Mouse (Mus musculus) liver, adult 2 months (tissue): ENCODE measurements around the gene Tpgs1. TPM values are rescaled to one million over a fixed set of nuclear protein-coding genes. Genes with fewer than 3 reads are reported as not detected.

Experiments used
- DNase-seq: peaks from one replicate; pipeline ENCODE4 v3.0.0-alpha.2; 2011; ENCODE audit warnings: low read depth, low spot score; ENCODE audit errors: extremely low read depth
- H3K27ac ChIP-seq: fragments of 200-500 bp; replicated peaks from 2 replicates; pipeline ENCODE4 v1.5.1; 2012; ENCODE audit warnings: low read depth, mild to moderate bottlenecking, control low read depth, inconsistent platforms, low read length; ENCODE audit not compliant: insufficient read depth
- H3K27me3 ChIP-seq: fragments of 200-500 bp; 2 replicates; pipeline ENCODE4 v1.6.1; 2012; ENCODE audit warnings: mild to moderate bottlenecking, moderate library complexity, low read length, inconsistent platforms; ENCODE audit not compliant: control insufficient read depth, insufficient read depth
- H3K36me3 ChIP-seq: fragments of 200-500 bp; 2 replicates; pipeline ENCODE4 v1.6.1; 2012; ENCODE audit warnings: low read length, inconsistent platforms; ENCODE audit not compliant: control insufficient read depth, insufficient read depth
- H3K4me1 ChIP-seq: fragments of 200-500 bp; 2 replicates; pipeline ENCODE4 v1.6.1; 2011; ENCODE audit warnings: low read length; ENCODE audit not compliant: control insufficient read depth, insufficient read depth
- H3K4me3 ChIP-seq: fragments of 200-500 bp; 2 replicates; pipeline ENCODE4 v1.5.1; 2011; ENCODE audit warnings: low read depth, mild to moderate bottlenecking, control low read depth, low read length, moderate library complexity; ENCODE audit not compliant: insufficient read depth
- H3K79me2 ChIP-seq: fragments of 200-500 bp; 2 replicates; pipeline ENCODE4 v1.6.1; 2012; ENCODE audit warnings: inconsistent platforms, mild to moderate bottlenecking, low read length, moderate library complexity; ENCODE audit not compliant: control insufficient read depth, insufficient read depth
- H3K9ac ChIP-seq: fragments of 200-500 bp; 2 replicates; pipeline ENCODE4 v1.6.1; 2012; ENCODE audit warnings: low read depth, mild to moderate bottlenecking, control low read depth, inconsistent platforms, low read length
- CTCF ChIP-seq: fragments of 200-500 bp; IDR thresholded peaks from 2 replicates; pipeline ENCODE4 v1.5.1; 2011; ENCODE audit warnings: low read depth, low read length, control low read depth
- POLR2A ChIP-seq: fragments of 200-500 bp; IDR thresholded peaks from 2 replicates; pipeline ENCODE4 v1.6.1; 2011; ENCODE audit warnings: low read length, control low read depth; ENCODE audit not compliant: insufficient read depth; ENCODE audit errors: extremely low read depth
- WGBS: fragments of 180-500 bp; shearing (Covaris S2); methylation state at CpG from one replicate; pipeline ENCODE4 v1.1.7; 2018; 5-methylcytosine and 5-hydroxymethylcytosine counted together
- polyA plus RNA-seq: library from polyadenylated mRNA; depleted of rRNA; stranded (reverse); fragments of >200 nt; gene quantifications from 2 replicates; pipeline ENCODE4 v1.2.3, GENCODE M21; 2012
- total RNA-seq: library from RNA; depleted of rRNA; stranded (reverse); fragments of >200 nt; gene quantifications from 2 replicates; pipeline ENCODE4 v1.2.3, GENCODE M21; 2014

Gene Tpgs1
- total and polyA plus RNA-seq, 2 experiments = 18.2 to 48.5 TPM

DNA sequence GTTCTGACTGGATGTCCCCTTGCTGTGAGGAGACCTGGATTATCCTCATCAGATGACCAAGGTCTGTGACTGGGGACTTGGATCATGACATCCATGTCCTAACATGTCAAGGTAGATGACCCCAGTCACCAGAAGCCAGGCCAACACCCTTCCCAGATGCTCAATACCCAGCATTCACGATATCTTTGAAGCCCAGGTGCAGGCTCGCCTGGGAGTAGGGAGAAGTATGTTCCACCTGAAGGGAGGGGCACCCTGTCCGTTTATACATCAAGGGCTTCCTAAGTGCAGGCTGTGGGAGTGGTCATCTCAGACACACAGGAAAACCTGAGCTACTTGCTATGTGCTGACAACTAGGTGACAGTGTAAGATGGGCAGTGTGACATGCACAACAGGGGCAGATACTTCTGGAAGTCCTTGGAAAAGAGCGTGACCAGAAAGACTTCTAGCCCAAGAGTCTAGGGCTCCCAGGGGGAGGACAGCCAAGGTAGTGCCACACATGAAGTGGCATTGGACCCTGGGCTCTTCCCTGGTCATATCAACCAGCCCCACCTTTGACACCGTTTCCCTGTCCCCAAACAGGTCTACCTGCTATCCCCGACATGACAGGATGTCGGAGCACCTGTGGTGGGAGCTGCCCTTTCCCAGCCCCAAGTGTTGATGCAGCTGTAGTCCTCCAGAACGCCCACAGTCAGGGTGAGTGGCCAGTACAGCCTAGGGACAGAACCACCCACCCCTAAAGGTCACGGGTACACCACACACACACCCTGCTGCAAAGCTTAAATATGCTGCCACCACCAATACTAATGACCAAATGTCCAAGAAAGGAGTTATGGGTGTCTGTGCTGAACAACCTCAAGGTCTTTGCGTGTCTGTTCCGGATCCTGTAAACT, 11.7 kb downstream of the Tpgs1 start:
- H3K36me3 ChIP-seq = peaks cover 7% of the 10 kb centered on the region; the same call in 1 of the 2 replicates
- H3K79me2 ChIP-seq = peaks cover 23% of the 10 kb centered on the region; the same call in 1 of the 2 replicates
- DNase-seq = no peak
- WGBS = 27% methylated on average over 11 of the region's 11 CpGs
- peaks cover 22% of the 10 kb centered on the region for H3K4me1 ChIP-seq
- H3K4me3 ChIP-seq = peak overlapping the region; percentile 42
- TF ChIP-seq POLR2A (no peak), CTCF (no peak)
- H3K27me3 ChIP-seq = no peaks in the 10 kb centered on the region
- peak overlapping the region; percentile 46 for H3K9ac ChIP-seq
- peak overlapping the region; percentile 68 for H3K27ac ChIP-seq

GRCm38 (mm10) chr10:79681591-79682245, 12.5 kb downstream of the Tpgs1 start, which contains the start of gene Cdc34:
Gene Cdc34, plus strand, starts transcription at chr10:79682195.
- peak within 1 kb of the TSS; percentile 85 for H3K27ac ChIP-seq

DNA sequence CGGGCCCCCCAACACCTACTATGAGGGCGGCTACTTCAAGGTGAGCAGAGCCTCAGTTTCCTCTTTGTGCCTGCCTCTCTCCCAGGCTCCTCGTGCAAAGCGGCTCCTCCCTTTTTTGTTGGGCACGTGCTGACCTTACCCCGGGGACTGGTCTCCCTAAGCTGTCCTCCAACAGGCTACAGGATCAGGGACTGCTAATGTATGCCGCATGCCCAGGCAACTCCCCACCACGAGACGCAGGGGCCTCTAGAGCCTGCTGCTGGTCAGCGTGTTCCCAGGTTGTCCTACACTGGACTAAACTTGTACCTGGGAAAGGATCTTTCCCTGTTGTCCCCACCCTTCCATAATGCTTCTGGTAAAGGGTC, 13.4 kb downstream of the Tpgs1 start:
- 1% methylated on average over 10 of the region's 10 CpGs for WGBS
- Histone ChIP-seq H3K27me3 (no peaks in the 10 kb centered on the region), H3K27ac (peak overlapping the region; percentile 85), H3K36me3 (peaks cover 16% of the 10 kb centered on the region), H3K79me2 (peaks cover 23% of the 10 kb centered on the region; the same call in 1 of the 2 replicates), H3K4me3 (peak overlapping the region; percentile 100), H3K4me1 (peaks cover 22% of the 10 kb centered on the region), H3K9ac (peak overlapping the region; percentile 95)
- DNase-seq = peak; percentile 32
- no peak for TF ChIP-seq POLR2A
- 0 out of 2 replicates have a peak, but pooled peaks have one; percentile 5 for TF ChIP-seq CTCF

More at GRCm38 (mm10) chr10:79681591-79682245, 12.5 kb downstream of the Tpgs1 start, which contains the start of gene Cdc34:
- peak within 1 kb of the TSS; percentile 100 for H3K4me3 ChIP-seq
- H3K4me1 ChIP-seq = peaks cover 22% of the 10 kb centered on the region
- WGBS = under 1% methylated on average over 83 of the region's 84 CpGs
- peak within 1 kb of the TSS; percentile 95 for H3K9ac ChIP-seq
- DNase-seq = peak; percentile 90
- TF ChIP-seq POLR2A = peak; percentile 90
- TF ChIP-seq CTCF = no peak
- peaks cover 13% of the 10 kb centered on the region for H3K36me3 ChIP-seq
- H3K79me2 ChIP-seq = peaks cover 23% of the 10 kb centered on the region; the same call in 1 of the 2 replicates
- H3K27me3 ChIP-seq = no peaks in the 10 kb centered on the region

DNA sequence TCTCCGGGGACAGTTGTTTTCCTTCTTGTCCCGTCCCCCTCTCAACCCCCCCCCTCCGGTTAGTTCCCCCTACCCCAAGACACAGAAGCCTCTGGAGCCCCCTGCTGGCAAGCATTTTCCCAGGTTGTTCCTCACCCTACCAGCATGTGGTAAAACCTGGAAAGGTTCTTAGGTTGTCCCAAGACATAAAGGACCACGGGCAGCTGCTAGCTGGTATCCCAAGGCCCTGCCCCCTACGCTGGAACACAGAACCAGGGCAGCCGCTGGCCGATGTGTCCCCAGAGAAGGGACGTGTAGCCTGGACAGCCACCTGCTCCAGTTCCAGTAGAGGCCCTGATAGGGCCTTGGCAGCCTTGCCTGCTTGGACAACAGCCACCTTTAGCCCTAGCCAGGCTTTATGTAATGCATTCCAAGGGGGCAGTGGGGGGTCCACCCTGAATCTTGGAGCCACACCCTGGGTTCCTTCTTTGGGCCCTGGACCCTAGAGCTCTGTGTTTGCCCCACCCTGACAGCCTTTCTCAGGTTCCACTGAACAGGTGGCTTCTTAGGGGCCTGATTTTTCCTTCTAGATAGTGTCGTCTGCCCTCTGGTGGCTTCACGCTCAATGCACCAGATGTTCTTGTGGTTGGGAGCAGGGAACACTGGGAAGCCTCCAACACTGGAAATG, 13.9 kb downstream of the Tpgs1 start:
- peak; percentile 49 for TF ChIP-seq CTCF
- TF ChIP-seq POLR2A = no peak
- peak overlapping the region; percentile 95 for H3K9ac ChIP-seq
- peak overlapping the region; percentile 85 for H3K27ac ChIP-seq
- H3K4me3 ChIP-seq = peak overlapping the region; percentile 100
- no peaks in the 10 kb centered on the region for H3K27me3 ChIP-seq
- under 1% methylated on average over 10 of the region's 10 CpGs for WGBS
- peaks cover 22% of the 10 kb centered on the region for H3K4me1 ChIP-seq
- peak; percentile 69 for DNase-seq
- peaks cover 23% of the 10 kb centered on the region; the same call in 1 of the 2 replicates for H3K79me2 ChIP-seq
- H3K36me3 ChIP-seq = peaks cover 16% of the 10 kb centered on the region

- peak overlapping the region; percentile 100 for H3K4me3 ChIP-seq
- H3K27me3 ChIP-seq = no peaks in the 10 kb centered on the region
- H3K79me2 ChIP-seq = peaks cover 23% of the 10 kb centered on the region; the same call in 1 of the 2 replicates
- peak overlapping the region; percentile 85 for H3K27ac ChIP-seq
- H3K9ac ChIP-seq = peak overlapping the region; percentile 95
- peaks cover 22% of the 10 kb centered on the region for H3K4me1 ChIP-seq
- peaks cover 18% of the 10 kb centered on the region for H3K36me3 ChIP-seq
- peak; percentile 88 for DNase-seq
- 32% methylated on average over 6 of the region's 6 CpGs for WGBS
- TF ChIP-seq POLR2A (no peak), CTCF (no peak)
These were observed 14.8 kb downstream of the Tpgs1 start for GRCm38 (mm10) chr10:79683726-79684640.
